Mouse (Mus musculus): ENCODE data around the gene AY761184. TPM values are rescaled to one million over a fixed set of nuclear protein-coding genes. Genes with fewer than 3 reads are reported as not detected.
"Not testable (repeated sequence)": the region's sequence is repeated elsewhere in the genome, so short reads cannot be mapped to it uniquely, and the experiment has no call there.

The AY761184 gene
- polyA plus RNA-seq (2012; fragmentation: generic; extraction: Trizol): not detected
- long read RNA-seq, experiment 1: 0 reads
- long read RNA-seq, experiment 2: 0 reads

- not testable (repeated sequence) for H3K4me3 ChIP-seq (ENCODE audit: insufficient read depth, poor library complexity, severe bottlenecking); H3K79me2 ChIP-seq (ENCODE audit: control insufficient read depth, insufficient read depth); H3K36me3 ChIP-seq (ENCODE audit: control insufficient read depth, insufficient read depth); H3ac ChIP-seq (ENCODE audit: control insufficient read depth, insufficient read length, low read depth); H3K79me3 ChIP-seq (ENCODE audit: low read depth); H3K27me3 ChIP-seq (ENCODE audit: control insufficient read depth, insufficient read depth, insufficient read length)
These were observed at the start of gene AY761184 for GRCm38 (mm10) chr8:21703545-21703944. Gene AY761184, minus strand, starts transcription at chr8:21703645.

DNA sequence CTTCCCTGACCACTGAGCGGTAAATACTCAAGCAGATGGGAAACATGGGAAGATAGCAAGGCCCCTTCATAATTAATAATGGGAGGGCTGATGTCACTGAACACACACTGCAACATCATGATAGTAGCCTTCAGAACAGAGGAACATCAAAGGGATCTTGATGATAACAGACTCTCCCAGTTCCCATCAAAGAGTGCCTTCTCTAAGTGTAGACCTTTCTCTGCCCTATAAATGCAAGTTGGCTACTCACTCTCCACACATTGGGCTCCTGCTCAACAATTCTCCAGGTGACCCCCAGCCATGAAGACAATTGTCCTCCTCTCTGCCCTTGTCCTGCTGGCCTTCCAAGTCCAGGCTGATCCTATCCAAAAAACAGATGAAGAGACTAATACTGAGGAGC is 37.9 kb downstream of the AY761184 start, which contains the start of gene Defa34:
Gene Defa34, plus strand, starts transcription at position 301 of the 400 bp plus-strand sequence.
- not testable (repeated sequence) for H3K79me3 ChIP-seq (ENCODE audit: low read depth); H3K4me3 ChIP-seq (ENCODE audit: insufficient read depth, poor library complexity, severe bottlenecking); H3K79me2 ChIP-seq (ENCODE audit: control insufficient read depth, insufficient read depth); H3K36me3 ChIP-seq (ENCODE audit: control insufficient read depth, insufficient read depth); H3K27me3 ChIP-seq (ENCODE audit: control insufficient read depth, insufficient read depth, insufficient read length); H3ac ChIP-seq (ENCODE audit: control insufficient read depth, insufficient read length, low read depth)

DNA sequence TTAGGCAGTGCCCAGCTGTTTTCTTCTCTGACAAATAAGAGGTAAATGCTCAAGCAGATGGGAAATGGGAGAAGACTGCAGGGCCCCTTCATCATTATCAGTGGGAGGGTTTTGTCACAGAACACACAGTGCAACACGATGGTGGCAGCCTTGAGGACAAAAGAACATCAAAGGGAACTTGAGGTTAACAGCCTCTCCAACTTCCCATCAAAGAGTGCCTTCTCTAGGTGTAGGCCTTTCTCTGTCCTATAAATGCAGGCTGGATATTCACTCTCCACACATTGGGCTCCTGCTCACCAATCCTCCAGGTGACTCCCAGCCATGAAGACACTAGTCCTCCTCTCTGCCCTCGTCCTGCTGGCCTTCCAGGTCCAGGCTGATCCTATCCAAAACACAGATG is 48.0 kb downstream of the AY761184 start, which contains the start of gene Defa17:
Gene Defa17, plus strand, starts transcription at position 301 of the 400 bp plus-strand sequence.
- not testable (repeated sequence) for H3K79me2 ChIP-seq (ENCODE audit: control insufficient read depth, insufficient read depth); H3K79me3 ChIP-seq (ENCODE audit: low read depth); H3K4me3 ChIP-seq (ENCODE audit: insufficient read depth, poor library complexity, severe bottlenecking); H3K27me3 ChIP-seq (ENCODE audit: control insufficient read depth, insufficient read depth, insufficient read length); H3ac ChIP-seq (ENCODE audit: control insufficient read depth, insufficient read length, low read depth); H3K36me3 ChIP-seq (ENCODE audit: control insufficient read depth, insufficient read depth)

Other genes with a start within 250 kb of the AY761184 start
- not detected for gene Gm7849, start 247.1 kb downstream of the AY761184 start, polyA plus RNA-seq (2012; fragmentation: generic; extraction: Trizol)
- not detected for gene Defa20, start 194.4 kb downstream of the AY761184 start, polyA plus RNA-seq (2012; fragmentation: generic; extraction: Trizol)
- gene Defa32, start 174.6 kb downstream of the AY761184 start, polyA plus RNA-seq (2012; fragmentation: generic; extraction: Trizol): not detected
- gene Defa37, start 138.3 kb downstream of the AY761184 start, polyA plus RNA-seq (2012; fragmentation: generic; extraction: Trizol): not detected
- not detected for gene Defa28, start 120.6 kb downstream of the AY761184 start, polyA plus RNA-seq (2012; fragmentation: generic; extraction: Trizol)
- not detected for gene Gm7861, start 109.1 kb downstream of the AY761184 start, polyA plus RNA-seq (2012; fragmentation: generic; extraction: Trizol)
- gene Defa26, start 85.5 kb downstream of the AY761184 start, polyA plus RNA-seq (2012; fragmentation: generic; extraction: Trizol): not detected
- gene Defa17, start 47.9 kb downstream of the AY761184 start, polyA plus RNA-seq (2012; fragmentation: generic; extraction: Trizol): not detected
- gene Defa34, start 37.8 kb downstream of the AY761184 start, polyA plus RNA-seq (2012; fragmentation: generic; extraction: Trizol): not detected
- gene Defa24, start 30.8 kb upstream of the AY761184 start, polyA plus RNA-seq (2012; fragmentation: generic; extraction: Trizol): not detected
- not detected for gene Defb50, start 119.9 kb upstream of the AY761184 start, polyA plus RNA-seq (2012; fragmentation: generic; extraction: Trizol)
- not detected for gene Defb2, start 136.3 kb upstream of the AY761184 start, polyA plus RNA-seq (2012; fragmentation: generic; extraction: Trizol)
- gene Defb10, start 155.3 kb upstream of the AY761184 start, polyA plus RNA-seq (2012; fragmentation: generic; extraction: Trizol): not detected
- gene Defb9, start 181.8 kb upstream of the AY761184 start, polyA plus RNA-seq (2012; fragmentation: generic; extraction: Trizol): not detected
- gene Defb11, start 202.8 kb upstream of the AY761184 start, polyA plus RNA-seq (2012; fragmentation: generic; extraction: Trizol): not detected
- gene Defb15, start 229.1 kb upstream of the AY761184 start, polyA plus RNA-seq (2012; fragmentation: generic; extraction: Trizol): not detected
- gene Defb35, start 234.7 kb upstream of the AY761184 start, polyA plus RNA-seq (2012; fragmentation: generic; extraction: Trizol): not detected
- not detected for gene Defb13, start 243.1 kb upstream of the AY761184 start, polyA plus RNA-seq (2012; fragmentation: generic; extraction: Trizol)